Mouse (Mus musculus) ES-Bruce4 (cell line): ENCODE data around the gene Rnf213.

Source experiments
- CTCF ChIP-seq: IDR thresholded peaks from one replicate; pipeline ENCODE4 v1.8.1; 2011; ENCODE audit warnings: low read depth, low read length
- EP300 ChIP-seq: IDR thresholded peaks from 2 replicates; pipeline ENCODE4 v1.6.1; 2011; ENCODE audit warnings: low read depth, low read length; ENCODE audit not compliant: insufficient read depth
- POLR2A ChIP-seq: IDR thresholded peaks from one replicate; pipeline ENCODE4 v1.8.1; 2011; ENCODE audit warnings: low read length; ENCODE audit not compliant: insufficient read depth

- TF ChIP-seq CTCF = no peak
- no peak for TF ChIP-seq POLR2A
- TF ChIP-seq EP300 = no peak
Observed at GRCm38 (mm10) chr11:119394210-119394609, 1.3 kb downstream of the Rnf213 start.
